Mouse (Mus musculus) limb, embryonic 12.5 days (tissue): Measurements from ENCODE around the gene Magi2. TPM values are rescaled to one million over a fixed set of nuclear protein-coding genes. Genes with fewer than 3 reads are reported as not detected.

Source experiments
- ATAC-seq: fragments of 200-750 bp; cut with Nextera tagmentation; 2 replicates; pipeline ENCODE4 v1.8.0; 2017; ENCODE audit warnings: low read depth, moderate TSS enrichment; ENCODE audit not compliant: insufficient number of reproducible peaks, insufficient read depth, low FRiP score, low TSS enrichment
- H3K27ac ChIP-seq: fragments of 300-500 bp; sonication (generic); 2 replicates; pipeline ENCODE4 v1.5.1; 2016; ENCODE audit warnings: mild to moderate bottlenecking, moderate library complexity
- H3K27me3 ChIP-seq: fragments of 300-500 bp; sonication (generic); 2 replicates; pipeline ENCODE4 v1.6.1; 2016; ENCODE audit warnings: mild to moderate bottlenecking, moderate library complexity
- H3K36me3 ChIP-seq: fragments of 300-500 bp; sonication (generic); 2 replicates; pipeline ENCODE4 v1.6.1; 2016; ENCODE audit warnings: mild to moderate bottlenecking, moderate library complexity
- H3K4me1 ChIP-seq: fragments of 300-500 bp; sonication (generic); replicated peaks from 2 replicates; pipeline ENCODE4 v1.6.1; 2016
- H3K4me2 ChIP-seq: fragments of 300-500 bp; sonication (generic); 2 replicates; pipeline ENCODE4 v1.6.1; 2016; ENCODE audit warnings: mild to moderate bottlenecking, moderate library complexity
- H3K4me3 ChIP-seq: fragments of 300-500 bp; sonication (generic); replicated peaks from 2 replicates; pipeline ENCODE4 v1.5.1; 2016; ENCODE audit warnings: mild to moderate bottlenecking
- H3K9ac ChIP-seq: fragments of 300-500 bp; sonication (generic); replicated peaks from 2 replicates; pipeline ENCODE4 v1.6.1; 2016; ENCODE audit warnings: mild to moderate bottlenecking, moderate library complexity
- H3K9me3 ChIP-seq: fragments of 300-500 bp; sonication (generic); 2 replicates; pipeline ENCODE4 v1.6.1; 2016; ENCODE audit warnings: mild to moderate bottlenecking, moderate library complexity
- WGBS: fragments of 180-500 bp; shearing (Covaris S2); methylation state at CpG from one replicate; pipeline ENCODE4 v1.1.7; 2016; 5-methylcytosine and 5-hydroxymethylcytosine counted together
- polyA plus RNA-seq: library from polyadenylated mRNA; unstranded; fragments of >200 nt; fragmentation: Nextera tagmentation; extraction: Ambion mirVana; gene quantifications from 2 replicates; pipeline ENCODE4 v1.2.1, GENCODE M21; 2016

Magi2 gene
- polyA plus RNA-seq, 1 experiment from 2014 or later = 7.0 TPM

- Histone ChIP-seq H3K4me3 (no peak overlapping the region), H3K27ac (peak overlapping the region; percentile 37), H3K9ac (no peak overlapping the region), H3K36me3 (no peaks in the 10 kb centered on the region), H3K4me1 (peaks cover 33% of the 10 kb centered on the region), H3K4me2 (0 out of 2 replicates have a peak overlapping the region, but pooled peaks have one; percentile 2), H3K27me3 (no peaks in the 10 kb centered on the region; the same call in 1 of the 2 replicates), H3K9me3 (no peaks in the 10 kb centered on the region)
- 15% methylated on average over 7 of the region's 7 CpGs for WGBS
- ATAC-seq = peak; percentile 81
Measured at GRCm38 (mm10) chr5:20603756-20604469, 1377.1 kb downstream of the Magi2 start.

- no peak overlapping the region for H3K4me2 ChIP-seq
- H3K27me3 ChIP-seq = no peaks in the 10 kb centered on the region; the same call in 1 of the 2 replicates
- peaks cover 26% of the 10 kb centered on the region for H3K4me1 ChIP-seq
- no peak for ATAC-seq
- no peak overlapping the region for H3K27ac ChIP-seq
- WGBS = 79% methylated on average over 5 of the region's 5 CpGs
- no peak overlapping the region for H3K9ac ChIP-seq
- H3K36me3 ChIP-seq = no peaks in the 10 kb centered on the region
- no peaks in the 10 kb centered on the region for H3K9me3 ChIP-seq
- no peak overlapping the region for H3K4me3 ChIP-seq
Measured at GRCm38 (mm10) chr5:20606497-20606896, 1379.7 kb downstream of the Magi2 start.

GRCm38 (mm10) chr5:20607503-20607902 is 1380.7 kb downstream of the Magi2 start:
- ATAC-seq = no peak
- Histone ChIP-seq H3K4me3 (no peak overlapping the region), H3K27me3 (no peaks in the 10 kb centered on the region), H3K36me3 (no peaks in the 10 kb centered on the region), H3K9ac (no peak overlapping the region), H3K4me1 (peaks cover 19% of the 10 kb centered on the region), H3K9me3 (no peaks in the 10 kb centered on the region), H3K27ac (no peak overlapping the region), H3K4me2 (no peak overlapping the region)
- 67% methylated on average over 1 of the region's 1 CpGs for WGBS

GRCm38 (mm10) chr5:20609206-20609935 is 1382.5 kb downstream of the Magi2 start:
- Histone ChIP-seq H3K4me1 (peaks cover 2% of the 10 kb centered on the region), H3K27me3 (no peaks in the 10 kb centered on the region), H3K36me3 (no peaks in the 10 kb centered on the region), H3K27ac (no peak overlapping the region), H3K4me2 (no peak overlapping the region), H3K9ac (no peak overlapping the region), H3K9me3 (no peaks in the 10 kb centered on the region), H3K4me3 (no peak overlapping the region)
- ATAC-seq = no peak
- 81% methylated on average over 12 of the region's 12 CpGs for WGBS

- no peaks in the 10 kb centered on the region for H3K27me3 ChIP-seq
- no peak overlapping the region for H3K27ac ChIP-seq
- ATAC-seq = no peak
- H3K4me3 ChIP-seq = no peak overlapping the region
- no peaks in the 10 kb centered on the region for H3K4me1 ChIP-seq
- 81% methylated on average over 2 of the region's 2 CpGs for WGBS
- no peak overlapping the region for H3K4me2 ChIP-seq
- H3K9me3 ChIP-seq = no peaks in the 10 kb centered on the region
- no peak overlapping the region for H3K9ac ChIP-seq
- H3K36me3 ChIP-seq = no peaks in the 10 kb centered on the region
Measured at GRCm38 (mm10) chr5:20610640-20611039, 1383.8 kb downstream of the Magi2 start.

- 84% methylated on average over 9 of the region's 9 CpGs for WGBS
- H3K27ac ChIP-seq = no peak overlapping the region
- H3K4me2 ChIP-seq = no peak overlapping the region
- no peaks in the 10 kb centered on the region for H3K4me1 ChIP-seq
- no peaks in the 10 kb centered on the region for H3K36me3 ChIP-seq
- ATAC-seq = no peak
- no peaks in the 10 kb centered on the region for H3K9me3 ChIP-seq
- no peaks in the 10 kb centered on the region for H3K27me3 ChIP-seq
- no peak overlapping the region for H3K9ac ChIP-seq
- H3K4me3 ChIP-seq = no peak overlapping the region
Measured at GRCm38 (mm10) chr5:20612616-20613015, 1385.8 kb downstream of the Magi2 start.

- Histone ChIP-seq H3K9me3 (no peaks in the 10 kb centered on the region), H3K27ac (no peak overlapping the region), H3K27me3 (no peaks in the 10 kb centered on the region), H3K4me2 (no peak overlapping the region), H3K4me1 (no peaks in the 10 kb centered on the region), H3K36me3 (no peaks in the 10 kb centered on the region), H3K4me3 (no peak overlapping the region), H3K9ac (no peak overlapping the region)
- WGBS = 87% methylated on average over 4 of the region's 4 CpGs
- no peak for ATAC-seq
Measured at GRCm38 (mm10) chr5:20614891-20615290, 1388.1 kb downstream of the Magi2 start.

- no peak overlapping the region for H3K4me2 ChIP-seq
- no peaks in the 10 kb centered on the region for H3K9me3 ChIP-seq
- H3K36me3 ChIP-seq = no peaks in the 10 kb centered on the region
- 88% methylated on average over 7 of the region's 7 CpGs for WGBS
- H3K4me3 ChIP-seq = no peak overlapping the region
- no peak overlapping the region for H3K9ac ChIP-seq
- 0 out of 2 replicates have a peak overlapping the region, but pooled peaks have one; percentile 29 for H3K27ac ChIP-seq
- H3K27me3 ChIP-seq = no peaks in the 10 kb centered on the region
- ATAC-seq = no peak
- no peaks in the 10 kb centered on the region for H3K4me1 ChIP-seq
Measured at GRCm38 (mm10) chr5:20620596-20621511, 1394.0 kb downstream of the Magi2 start.

GRCm38 (mm10) chr5:20622417-20622816 is 1395.6 kb downstream of the Magi2 start:
- no peak overlapping the region for H3K27ac ChIP-seq

GRCm38 (mm10) chr5:20622837-20623573 is 1396.2 kb downstream of the Magi2 start:
- ATAC-seq = no peak
- WGBS = 61% methylated on average over 10 of the region's 10 CpGs
- no peak overlapping the region for H3K9ac ChIP-seq

More at GRCm38 (mm10) chr5:20622417-20622816, 1395.6 kb downstream of the Magi2 start:
- no peaks in the 10 kb centered on the region for H3K36me3 ChIP-seq
- H3K27me3 ChIP-seq = no peaks in the 10 kb centered on the region
- H3K9me3 ChIP-seq = no peaks in the 10 kb centered on the region
- H3K4me1 ChIP-seq = no peaks in the 10 kb centered on the region
- ATAC-seq = no peak
- WGBS = 71% methylated on average over 3 of the region's 3 CpGs
- H3K9ac ChIP-seq = no peak overlapping the region
- no peak overlapping the region for H3K4me2 ChIP-seq
- no peak overlapping the region for H3K4me3 ChIP-seq

More at GRCm38 (mm10) chr5:20622837-20623573, 1396.2 kb downstream of the Magi2 start:
- Histone ChIP-seq H3K9me3 (no peaks in the 10 kb centered on the region), H3K4me1 (no peaks in the 10 kb centered on the region), H3K4me3 (no peak overlapping the region), H3K36me3 (no peaks in the 10 kb centered on the region), H3K27me3 (no peaks in the 10 kb centered on the region), H3K4me2 (no peak overlapping the region), H3K27ac (no peak overlapping the region)
